Mouse (Mus musculus) adipocyte (in vitro differentiated cells): ENCODE measurements around the gene Nfya.

Experiments
- DNase-seq: peaks from one replicate; pipeline ENCODE4 v3.0.0-alpha.2; 2016; ENCODE audit warnings: low spot score

Gene Nfya

DNA sequence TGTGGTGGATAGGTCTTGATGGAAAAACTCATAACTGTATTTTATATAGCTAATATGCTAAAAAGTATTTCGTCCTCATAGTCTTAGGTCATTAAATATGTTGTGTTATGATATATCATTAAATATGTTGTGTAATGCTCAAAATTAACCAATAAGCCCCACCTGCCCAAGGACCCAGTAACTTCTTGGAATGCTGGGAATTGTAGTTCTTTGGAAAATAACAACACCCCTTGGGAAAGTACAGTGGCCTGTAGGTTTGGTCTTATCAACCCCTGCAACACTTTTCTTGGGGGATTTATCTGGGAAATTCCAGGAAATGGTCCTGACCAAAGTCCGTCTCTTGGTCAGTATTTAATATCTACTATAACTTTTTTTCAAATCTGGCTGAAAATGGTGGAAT is 66.6 kb downstream of the Nfya start:
- DNase-seq = no peak

- DNase-seq = no peak
Observed at GRCm38 (mm10) chr17:48341947-48342346, 67.8 kb downstream of the Nfya start.

GRCm38 (mm10) chr17:48340267-48340666 is 69.4 kb downstream of the Nfya start:
- DNase-seq = no peak
